Mouse (Mus musculus) spleen, adult 2 months (tissue): ENCODE data around the gene Fhit. TPM values are rescaled to one million over a fixed set of nuclear protein-coding genes. Genes with fewer than 3 reads are reported as not detected.

Experiments used
- DNase-seq, 2 experiments: peaks; one replicate each; pipeline versions ENCODE4 v3.0.0 to v3.0.0-alpha.2; 2012 to 2021; ENCODE audit warnings: low spot score in 2 of 2, low read depth in 1 of 2
- H3K27ac ChIP-seq: fragments of 200-500 bp; 2 replicates; pipeline ENCODE4 v1.5.1; 2012; ENCODE audit warnings: low read length, inconsistent platforms; ENCODE audit not compliant: insufficient read depth
- H3K27me3 ChIP-seq: fragments of 200-500 bp; 2 replicates; pipeline ENCODE4 v1.6.1; 2012; ENCODE audit warnings: mild to moderate bottlenecking, moderate library complexity, low read length, inconsistent platforms; ENCODE audit not compliant: control insufficient read depth, insufficient read depth
- H3K36me3 ChIP-seq: fragments of 200-500 bp; 2 replicates; pipeline ENCODE4 v1.6.1; 2012; ENCODE audit warnings: mild to moderate bottlenecking, low read length, inconsistent platforms; ENCODE audit not compliant: control insufficient read depth, insufficient read depth
- H3K4me1 ChIP-seq: fragments of 200-500 bp; 2 replicates; pipeline ENCODE4 v1.6.1; 2011; ENCODE audit warnings: inconsistent platforms; ENCODE audit not compliant: control insufficient read depth, insufficient read depth, insufficient read length
- H3K4me3 ChIP-seq: fragments of 200-500 bp; 2 replicates; pipeline ENCODE4 v1.5.1; 2011; ENCODE audit warnings: mild to moderate bottlenecking, inconsistent platforms; ENCODE audit not compliant: insufficient read depth, insufficient read length; ENCODE audit errors: extremely low read depth
- CTCF ChIP-seq: fragments of 200-500 bp; IDR thresholded peaks from 2 replicates; pipeline ENCODE4 v1.5.1; 2011; ENCODE audit warnings: mild to moderate bottlenecking, inconsistent platforms; ENCODE audit not compliant: insufficient read depth, insufficient read length, insufficient replicate concordance; ENCODE audit errors: extremely low read depth
- POLR2A ChIP-seq: fragments of 200-500 bp; IDR thresholded peaks from 2 replicates; pipeline ENCODE4 v1.6.1; 2011; ENCODE audit warnings: low read depth, low read length, inconsistent platforms
- WGBS: fragments of 180-500 bp; shearing (Covaris S2); methylation state at CpG from one replicate; pipeline ENCODE4 v1.1.7; 2018; 5-methylcytosine and 5-hydroxymethylcytosine counted together
- polyA plus RNA-seq: library from polyadenylated mRNA; depleted of rRNA; stranded (reverse); fragments of >200 nt; gene quantifications from 2 replicates; pipeline ENCODE4 v1.2.3, GENCODE M21; 2012

The Fhit gene
- polyA plus RNA-seq, 1 experiment: 2.0 TPM

GRCm38 (mm10) chr14:10568937-10569552 is 592.8 kb downstream of the Fhit start:
- Histone ChIP-seq H3K27me3 (no peaks in the 10 kb centered on the region), H3K36me3 (no peaks in the 10 kb centered on the region), H3K4me3 (no peak overlapping the region), H3K4me1 (no peaks in the 10 kb centered on the region), H3K27ac (no peak overlapping the region)
- 94% methylated on average over 3 of the region's 3 CpGs for WGBS
- DNase-seq: no peak
- TF ChIP-seq CTCF: no peak

GRCm38 (mm10) chr14:10567771-10568170 is 594.1 kb downstream of the Fhit start:
- no peak for TF ChIP-seq CTCF
- no peak for TF ChIP-seq POLR2A
- no peaks in the 10 kb centered on the region for H3K4me1 ChIP-seq
- H3K36me3 ChIP-seq: no peaks in the 10 kb centered on the region
- no peak overlapping the region for H3K27ac ChIP-seq
- H3K27me3 ChIP-seq: no peaks in the 10 kb centered on the region
- 95% methylated on average over 2 of the region's 2 CpGs for WGBS
- no peak overlapping the region for H3K4me3 ChIP-seq
- no peak for DNase-seq

GRCm38 (mm10) chr14:10554755-10555154 is 607.1 kb downstream of the Fhit start:
- WGBS: 61% methylated on average over 6 of the region's 6 CpGs
- TF ChIP-seq CTCF: no peak
- no peak for TF ChIP-seq POLR2A
- Histone ChIP-seq H3K4me3 (no peak overlapping the region), H3K36me3 (no peaks in the 10 kb centered on the region), H3K27ac (no peak overlapping the region), H3K4me1 (no peaks in the 10 kb centered on the region), H3K27me3 (no peaks in the 10 kb centered on the region)
- DNase-seq: no peak

- Histone ChIP-seq H3K27ac (no peak overlapping the region), H3K36me3 (no peaks in the 10 kb centered on the region), H3K27me3 (no peaks in the 10 kb centered on the region), H3K4me1 (no peaks in the 10 kb centered on the region), H3K4me3 (no peak overlapping the region)
- TF ChIP-seq CTCF (no peak), POLR2A (no peak)
- no peak for DNase-seq
- 88% methylated on average over 2 of the region's 2 CpGs for WGBS
Measured at GRCm38 (mm10) chr14:10548632-10549031, 613.2 kb downstream of the Fhit start.

- 65% methylated on average over 3 of the region's 3 CpGs for WGBS
- no peak for DNase-seq
- Histone ChIP-seq H3K27me3 (no peaks in the 10 kb centered on the region), H3K4me3 (no peak overlapping the region), H3K36me3 (no peaks in the 10 kb centered on the region), H3K4me1 (no peaks in the 10 kb centered on the region), H3K27ac (no peak overlapping the region)
- TF ChIP-seq POLR2A (no peak), CTCF (no peak)
Measured at GRCm38 (mm10) chr14:10545916-10546315, 615.9 kb downstream of the Fhit start.

- TF ChIP-seq POLR2A (no peak), CTCF (no peak)
Measured at GRCm38 (mm10) chr14:10534862-10535261, 627.0 kb downstream of the Fhit start.

GRCm38 (mm10) chr14:10531748-10532500 is 629.9 kb downstream of the Fhit start:
- peaks cover 5% of the 10 kb centered on the region; the same call in 1 of the 2 replicates for H3K4me1 ChIP-seq
- DNase-seq: no peak
- no peak overlapping the region for H3K4me3 ChIP-seq
- no peaks in the 10 kb centered on the region for H3K27me3 ChIP-seq
- H3K27ac ChIP-seq: no peak overlapping the region
- H3K36me3 ChIP-seq: no peaks in the 10 kb centered on the region
- TF ChIP-seq POLR2A (no peak), CTCF (no peak)
- WGBS: 82% methylated on average over 8 of the region's 8 CpGs

More at GRCm38 (mm10) chr14:10534862-10535261, 627.0 kb downstream of the Fhit start:
- Histone ChIP-seq H3K27ac (no peak overlapping the region), H3K4me1 (peaks cover 5% of the 10 kb centered on the region; the same call in 1 of the 2 replicates), H3K36me3 (no peaks in the 10 kb centered on the region), H3K4me3 (no peak overlapping the region), H3K27me3 (no peaks in the 10 kb centered on the region)
- DNase-seq: peak in 1 of 2 experiments; percentile 10
- WGBS: 42% methylated on average over 2 of the region's 2 CpGs
